18 mouse cellular contexts compared by ENCODE assay signal in the genomic region with DNA sequence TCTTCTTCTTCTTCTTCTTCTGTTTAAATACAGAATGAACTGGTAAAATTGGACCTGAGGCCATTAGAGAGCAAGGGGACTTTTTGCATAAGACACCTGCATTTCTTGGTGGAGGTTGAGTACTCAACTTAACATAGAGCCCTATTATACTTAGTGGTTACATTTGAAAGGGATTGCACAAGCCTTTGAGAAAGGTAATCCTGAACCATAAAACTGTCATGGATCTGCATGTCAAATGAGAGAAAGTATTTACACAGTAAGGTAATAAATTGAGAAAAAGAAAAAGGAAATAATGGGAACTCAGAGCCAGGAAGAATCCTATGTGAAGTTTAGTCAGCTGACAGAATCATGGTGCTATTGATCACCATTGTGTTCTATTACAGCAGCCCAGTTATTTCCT.
"Had no signal": no experiment of that assay in that cellular context is flagged by ENCODE, and none has a peak within 500 bp of the region (broad histone marks: within the 10 kb centered on the region; RNA-seq: fewer than 3 reads in every experiment).

No protein-coding gene starts in this region.

- H3K9me3 ChIP-seq: lung, embryonic 15.5 days; midbrain, embryonic 13.5 days; midbrain, embryonic 15.5 days; neural tube, embryonic 12.5 days; stomach, embryonic 15.5 days had no signal

- H3K4me2 ChIP-seq: lung, embryonic 15.5 days; midbrain, embryonic 11.5 days; midbrain, embryonic 13.5 days; midbrain, embryonic 15.5 days; neural tube, embryonic 12.5 days; stomach, embryonic 15.5 days had no signal

- H3K9ac ChIP-seq: liver, postnatal 0 days; lung, embryonic 15.5 days; midbrain, embryonic 13.5 days; midbrain, embryonic 15.5 days; neural tube, embryonic 12.5 days; stomach, embryonic 15.5 days had no signal

- H3K36me3 ChIP-seq: lung, embryonic 15.5 days; midbrain, embryonic 13.5 days; midbrain, embryonic 15.5 days; neural tube, embryonic 12.5 days; stomach, embryonic 15.5 days had no signal

- H3K4me1 ChIP-seq: lung, embryonic 15.5 days; megakaryocyte, embryonic 14.5 days; midbrain, embryonic 13.5 days; midbrain, embryonic 15.5 days; neural tube, embryonic 12.5 days; stomach, embryonic 15.5 days had no signal

- DNase-seq: liver, postnatal 0 days; lung, adult 2 months; lung, postnatal 14 days; lung, postnatal 36 days; right cerebral cortex, postnatal 14 days; thymus, adult 2 months; thymus, postnatal 14 days; thymus, postnatal 36 days had no signal

- H3K27ac ChIP-seq: lung, embryonic 15.5 days; macrophage; midbrain, embryonic 13.5 days; midbrain, embryonic 15.5 days; neural tube, embryonic 12.5 days; stomach, embryonic 15.5 days; stomach, postnatal 0 days had no signal

- H3K4me3 ChIP-seq: lung, embryonic 15.5 days; megakaryocyte, embryonic 14.5 days; midbrain, embryonic 13.5 days; midbrain, embryonic 15.5 days; neural tube, embryonic 12.5 days; stomach, embryonic 15.5 days had no signal

- H3K27me3 ChIP-seq: lung, embryonic 15.5 days; megakaryocyte, embryonic 14.5 days; midbrain, embryonic 13.5 days; midbrain, embryonic 15.5 days; neural tube, embryonic 12.5 days; stomach, embryonic 15.5 days had no signal

- ATAC-seq: liver, postnatal 0 days; lung, postnatal 0 days; midbrain, embryonic 13.5 days; midbrain, embryonic 15.5 days had no signal
